Mouse (Mus musculus) lung, postnatal 0 days (tissue): ENCODE results near the gene Tldc2.

Experiments used
- CTCF ChIP-seq: IDR thresholded peaks from 2 replicates; pipeline ENCODE4 v1.5.1; 2016; ENCODE audit warnings: antibody characterized with exemption, mild to moderate bottlenecking
- EP300 ChIP-seq: IDR thresholded peaks from 2 replicates; pipeline ENCODE4 v1.6.1; 2016; ENCODE audit warnings: antibody characterized with exemption, mild to moderate bottlenecking, control low read depth

DNA sequence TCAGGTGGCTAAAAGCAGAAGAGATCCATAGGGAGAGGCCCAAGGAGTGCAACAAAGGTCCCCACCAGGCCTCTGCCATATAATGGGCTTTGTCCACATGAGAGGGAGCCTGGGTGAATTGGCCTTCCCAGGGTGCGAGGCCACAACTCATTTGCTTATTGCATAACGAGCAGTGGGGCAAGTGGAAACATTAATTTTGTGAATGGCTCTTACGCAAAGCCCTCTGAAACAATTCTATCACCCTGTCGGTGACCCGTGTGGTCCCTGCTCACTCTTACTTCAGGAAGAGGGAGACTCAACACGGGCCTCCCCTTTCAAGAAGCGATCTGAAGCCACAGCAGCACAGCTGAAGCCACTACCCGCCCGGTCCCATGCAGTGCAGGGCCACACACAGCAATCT lies 49.6 kb upstream of the Tldc2 start:
- TF ChIP-seq CTCF (no peak), EP300 (no peak)
